Mouse (Mus musculus) frontal cortex, postnatal 36 days (tissue): Measurements from ENCODE around the gene Dclre1a.

Experiments
- DNase-seq, 2 experiments: peaks; one replicate each; pipeline ENCODE4 v3.0.0; 2022; ENCODE audit warnings: low spot score in 2 of 2

Gene Dclre1a

GRCm38 (mm10) chr19:56484630-56485375 is 63.2 kb downstream of the Dclre1a start:
- DNase-seq, result no peak
